Mouse (Mus musculus) intestine, embryonic 16.5 days (tissue): ENCODE results near the gene Evc. TPM values are rescaled to one million over a fixed set of nuclear protein-coding genes. Genes with fewer than 3 reads are reported as not detected.

Experiments
- ATAC-seq: fragments of 200-750 bp; cut with Nextera tagmentation; 2 replicates; pipeline ENCODE4 v1.8.0; 2017; ENCODE audit warnings: moderate TSS enrichment, moderate library complexity
- H3K27ac ChIP-seq: fragments of 300-500 bp; sonication (generic); 2 replicates; pipeline ENCODE4 v1.5.1; 2014; ENCODE audit warnings: mild to moderate bottlenecking, low read length
- H3K27me3 ChIP-seq: fragments of 300-500 bp; sonication (generic); replicated peaks from 2 replicates; pipeline ENCODE4 v1.6.1; 2014; ENCODE audit warnings: low read length, control low read depth, mixed read lengths; ENCODE audit not compliant: control insufficient read depth, insufficient read depth
- H3K36me3 ChIP-seq: fragments of 300-500 bp; sonication (generic); 2 replicates; pipeline ENCODE4 v1.6.1; 2014; ENCODE audit warnings: low read length, control low read depth; ENCODE audit not compliant: control insufficient read depth, insufficient read depth
- H3K4me1 ChIP-seq: fragments of 300-500 bp; sonication (generic); 2 replicates; pipeline ENCODE4 v1.6.1; 2014; ENCODE audit warnings: low read length, control low read depth, mixed read lengths; ENCODE audit not compliant: control insufficient read depth, insufficient read depth
- H3K4me2 ChIP-seq: fragments of 300-500 bp; sonication (generic); 2 replicates; pipeline ENCODE4 v1.6.1; 2014; ENCODE audit warnings: low read depth, low read length, control low read depth
- H3K4me3 ChIP-seq: fragments of 300-500 bp; sonication (generic); 2 replicates; pipeline ENCODE4 v1.5.1; 2014; ENCODE audit warnings: mild to moderate bottlenecking, low read length
- H3K9ac ChIP-seq: fragments of 300-500 bp; sonication (generic); 2 replicates; pipeline ENCODE4 v1.6.1; 2014; ENCODE audit warnings: low read depth, low read length
- H3K9me3 ChIP-seq: fragments of 300-500 bp; sonication (generic); 2 replicates; pipeline ENCODE4 v1.6.1; 2016; ENCODE audit warnings: low read length, control low read depth; ENCODE audit not compliant: control insufficient read depth
- WGBS: fragments of 180-500 bp; shearing (Covaris S2); extraction: QIAGEN DNeasy Blood & Tissue Kit; methylation state at CpG from one replicate; pipeline ENCODE4 v1.1.7; 2014; 5-methylcytosine and 5-hydroxymethylcytosine counted together
- polyA plus RNA-seq: library from polyadenylated mRNA; unstranded; fragments of >200 nt; fragmentation: Nextera tagmentation; extraction: Ambion mirVana; gene quantifications from 2 replicates; pipeline ENCODE4 v1.2.1, GENCODE M21; 2015

Gene Evc
- polyA plus RNA-seq: 8.8 and 10.5 TPM in 2 replicates

GRCm38 (mm10) chr5:37336485-37337105, at the start of gene Evc:
Gene Evc, minus strand, starts transcription at chr5:37336894.
- ATAC-seq: peak; percentile 75
- Histone ChIP-seq H3K4me2 (peak within 1 kb of the TSS; percentile 91), H3K27me3 (no peaks in the 10 kb centered on the region), H3K27ac (0 out of 2 replicates have a peak within 1 kb of the TSS, but pooled peaks have one; percentile 29), H3K9me3 (no peaks in the 10 kb centered on the region), H3K36me3 (no peaks in the 10 kb centered on the region), H3K9ac (peak within 1 kb of the TSS; percentile 76), H3K4me1 (peaks cover 23% of the 10 kb centered on the region), H3K4me3 (peak within 1 kb of the TSS; percentile 71)
- WGBS: under 1% methylated on average over 48 of the region's 48 CpGs

DNA sequence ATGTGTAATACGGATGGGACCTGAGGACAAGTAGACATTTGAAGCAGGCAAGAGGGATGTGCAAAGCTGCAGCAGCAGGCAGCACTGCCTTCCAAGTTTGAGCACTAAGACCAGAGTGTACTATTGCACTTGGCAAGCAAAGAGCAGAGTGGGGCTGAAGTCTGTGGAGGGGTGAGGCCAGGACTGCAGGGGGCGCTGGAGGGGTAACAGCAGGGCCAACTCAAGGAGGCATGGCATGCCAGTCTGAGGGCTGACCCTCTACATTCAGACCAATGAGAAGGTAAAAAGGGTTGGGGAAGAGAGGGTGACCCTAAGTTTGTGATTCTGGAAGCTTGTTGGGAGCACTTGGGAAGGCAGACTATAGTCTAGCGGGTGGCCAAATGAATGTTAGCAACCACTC, 46.9 kb upstream of the Evc start:
- H3K4me2 ChIP-seq: no peak overlapping the region
- ATAC-seq: no peak
- no peaks in the 10 kb centered on the region; the same call in 1 of the 2 replicates for H3K36me3 ChIP-seq
- no peak overlapping the region for H3K4me3 ChIP-seq
- no peaks in the 10 kb centered on the region for H3K27me3 ChIP-seq
- no peaks in the 10 kb centered on the region for H3K4me1 ChIP-seq
- H3K9me3 ChIP-seq: no peaks in the 10 kb centered on the region
- H3K27ac ChIP-seq: no peak overlapping the region
- no peak overlapping the region for H3K9ac ChIP-seq
- 98% methylated on average over 3 of the region's 3 CpGs for WGBS

GRCm38 (mm10) chr5:37380641-37381040, 43.9 kb upstream of the Evc start:
- ATAC-seq: no peak
- Histone ChIP-seq H3K27me3 (no peaks in the 10 kb centered on the region), H3K27ac (no peak overlapping the region), H3K9ac (no peak overlapping the region), H3K4me3 (no peak overlapping the region), H3K4me2 (no peak overlapping the region), H3K9me3 (no peaks in the 10 kb centered on the region), H3K4me1 (no peaks in the 10 kb centered on the region), H3K36me3 (no peaks in the 10 kb centered on the region)
- 92% methylated on average over 4 of the region's 4 CpGs for WGBS

DNA sequence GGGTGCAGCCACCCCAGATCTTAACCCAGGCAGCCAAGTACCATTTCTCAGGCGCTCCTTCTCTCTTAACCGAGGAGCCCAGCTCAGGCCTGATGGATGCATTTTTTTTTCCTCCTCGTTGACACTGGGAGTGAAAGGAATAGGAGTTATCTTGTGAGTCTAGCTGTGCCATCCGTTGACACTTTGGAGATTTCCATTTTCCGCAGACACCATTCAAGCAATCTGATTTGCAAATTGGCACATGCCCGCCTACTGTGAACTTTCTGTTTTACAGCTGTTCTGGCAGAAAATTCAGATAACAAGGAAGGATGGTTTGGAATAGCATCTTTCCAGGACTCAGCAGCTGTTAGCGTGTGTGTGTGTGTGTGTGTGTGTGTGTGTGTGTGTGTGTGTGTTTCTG, 40.7 kb upstream of the Evc start:
- H3K36me3 ChIP-seq: peaks cover 7% of the 10 kb centered on the region; the same call in 1 of the 2 replicates

GRCm38 (mm10) chr5:37368796-37369195, 32.1 kb upstream of the Evc start:
- Histone ChIP-seq H3K4me3 (no peak overlapping the region), H3K27me3 (no peaks in the 10 kb centered on the region), H3K9ac (no peak overlapping the region), H3K27ac (no peak overlapping the region), H3K9me3 (no peaks in the 10 kb centered on the region), H3K4me2 (no peak overlapping the region), H3K36me3 (no peaks in the 10 kb centered on the region), H3K4me1 (no peaks in the 10 kb centered on the region)
- 83% methylated on average over 8 of the region's 8 CpGs for WGBS
- no peak for ATAC-seq

More for the DNA sequence above, 40.7 kb upstream of the Evc start:
- WGBS: 84% methylated on average over 7 of the region's 7 CpGs
- no peak overlapping the region for H3K27ac ChIP-seq
- H3K27me3 ChIP-seq: no peaks in the 10 kb centered on the region
- no peak overlapping the region for H3K4me3 ChIP-seq
- H3K4me2 ChIP-seq: no peak overlapping the region
- H3K4me1 ChIP-seq: no peaks in the 10 kb centered on the region
- H3K9me3 ChIP-seq: no peaks in the 10 kb centered on the region
- ATAC-seq: no peak
- H3K9ac ChIP-seq: no peak overlapping the region

DNA sequence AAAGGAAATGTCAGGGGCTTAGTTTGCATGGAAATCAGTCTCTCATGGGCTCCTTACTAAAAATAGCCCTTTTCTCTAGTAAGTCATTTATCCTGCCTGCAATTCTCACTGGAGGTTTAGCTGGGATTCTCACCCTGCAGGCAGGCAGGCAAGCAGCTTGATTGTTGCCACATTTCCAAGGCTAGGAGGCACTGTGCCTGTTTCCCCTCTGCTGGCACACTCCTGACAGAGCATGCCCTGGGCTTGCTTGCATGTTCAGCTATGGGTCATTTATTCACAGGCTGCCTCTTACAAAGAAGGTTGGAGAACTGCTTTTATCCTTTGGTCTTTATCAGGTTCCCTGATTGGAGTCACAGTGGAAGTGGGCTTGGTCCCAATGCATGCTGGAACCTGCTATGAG, 29.1 kb upstream of the Evc start:
- H3K9me3 ChIP-seq: no peaks in the 10 kb centered on the region

DNA sequence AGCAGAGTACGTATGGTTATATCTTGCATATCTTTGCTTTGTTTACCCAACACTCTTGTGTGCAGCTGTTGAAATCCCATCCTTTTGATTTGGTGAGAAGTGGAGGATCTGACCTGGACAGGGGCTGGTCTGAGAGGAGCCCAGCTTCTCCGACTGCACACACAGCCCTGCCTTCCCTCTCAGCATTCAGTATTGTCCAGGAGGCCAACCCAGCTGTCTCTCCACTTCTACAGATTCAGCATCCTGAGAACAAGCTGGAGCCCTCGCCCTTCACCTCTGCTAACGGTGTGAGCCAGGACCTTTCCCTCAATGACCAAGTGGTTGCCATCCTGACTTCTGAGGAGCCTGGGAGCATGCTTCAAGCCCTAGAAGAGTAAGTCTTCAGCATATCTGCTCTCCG, 26.6 kb upstream of the Evc start:
- Histone ChIP-seq H3K4me1 (no peaks in the 10 kb centered on the region), H3K36me3 (no peaks in the 10 kb centered on the region), H3K4me3 (no peak overlapping the region), H3K27me3 (no peaks in the 10 kb centered on the region), H3K9ac (no peak overlapping the region), H3K4me2 (no peak overlapping the region), H3K9me3 (no peaks in the 10 kb centered on the region), H3K27ac (no peak overlapping the region)
- no peak for ATAC-seq
- WGBS: 72% methylated on average over 5 of the region's 5 CpGs

More for the DNA sequence above, 29.1 kb upstream of the Evc start:
- H3K4me2 ChIP-seq: no peak overlapping the region
- H3K36me3 ChIP-seq: no peaks in the 10 kb centered on the region
- no peak overlapping the region for H3K9ac ChIP-seq
- ATAC-seq: no peak
- H3K27ac ChIP-seq: no peak overlapping the region
- H3K27me3 ChIP-seq: no peaks in the 10 kb centered on the region
- H3K4me3 ChIP-seq: no peak overlapping the region
- no peaks in the 10 kb centered on the region for H3K4me1 ChIP-seq

GRCm38 (mm10) chr5:37362618-37363017, 25.9 kb upstream of the Evc start:
- Histone ChIP-seq H3K4me1 (no peaks in the 10 kb centered on the region), H3K27me3 (no peaks in the 10 kb centered on the region), H3K4me2 (no peak overlapping the region), H3K36me3 (no peaks in the 10 kb centered on the region), H3K4me3 (no peak overlapping the region), H3K9me3 (no peaks in the 10 kb centered on the region), H3K27ac (no peak overlapping the region), H3K9ac (no peak overlapping the region)
- WGBS: 68% methylated on average over 5 of the region's 5 CpGs
- ATAC-seq: no peak

DNA sequence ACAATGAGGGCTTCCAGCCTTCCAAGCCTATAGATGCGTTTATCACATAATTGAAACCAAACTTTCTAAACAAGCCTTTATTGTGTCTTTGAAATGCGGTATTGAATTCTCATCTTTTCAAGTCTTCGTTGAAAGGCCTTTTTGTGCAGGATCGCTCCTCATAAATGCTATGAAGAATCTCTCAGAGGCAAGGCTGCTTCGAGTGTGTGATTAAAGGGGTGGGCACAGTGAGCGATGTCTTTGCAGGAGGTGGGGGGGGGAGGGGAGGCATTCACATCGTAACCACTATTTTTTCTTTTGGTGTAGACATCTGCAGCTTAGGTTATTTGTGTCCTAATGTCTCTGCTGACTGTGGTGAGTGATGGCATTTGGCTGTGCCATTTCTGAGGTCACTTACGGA, 19.3 kb upstream of the Evc start:
- Histone ChIP-seq H3K4me1 (no peaks in the 10 kb centered on the region), H3K36me3 (peaks cover 1% of the 10 kb centered on the region; the same call in 1 of the 2 replicates), H3K27ac (no peak overlapping the region), H3K9ac (no peak overlapping the region), H3K27me3 (no peaks in the 10 kb centered on the region), H3K4me2 (no peak overlapping the region), H3K4me3 (no peak overlapping the region), H3K9me3 (no peaks in the 10 kb centered on the region)
- no peak for ATAC-seq
- WGBS: 81% methylated on average over 8 of the region's 8 CpGs

- no peak overlapping the region for H3K4me2 ChIP-seq
- no peaks in the 10 kb centered on the region for H3K27me3 ChIP-seq
- no peak for ATAC-seq
- peaks cover 6% of the 10 kb centered on the region; the same call in 1 of the 2 replicates for H3K36me3 ChIP-seq
- no peaks in the 10 kb centered on the region for H3K4me1 ChIP-seq
- WGBS: 82% methylated on average over 4 of the region's 4 CpGs
- H3K9me3 ChIP-seq: no peaks in the 10 kb centered on the region
- H3K27ac ChIP-seq: no peak overlapping the region
- no peak overlapping the region for H3K4me3 ChIP-seq
- H3K9ac ChIP-seq: no peak overlapping the region
These were observed 17.7 kb upstream of the Evc start for GRCm38 (mm10) chr5:37354385-37354784.
